Mouse (Mus musculus): Measurements from ENCODE around the gene Marc2. TPM values are rescaled to one million over a fixed set of nuclear protein-coding genes. Genes with fewer than 3 reads are reported as not detected.

Marc2 gene
- polyA plus RNA-seq, 1 experiment from 2014 or later, result 106 TPM

DNA sequence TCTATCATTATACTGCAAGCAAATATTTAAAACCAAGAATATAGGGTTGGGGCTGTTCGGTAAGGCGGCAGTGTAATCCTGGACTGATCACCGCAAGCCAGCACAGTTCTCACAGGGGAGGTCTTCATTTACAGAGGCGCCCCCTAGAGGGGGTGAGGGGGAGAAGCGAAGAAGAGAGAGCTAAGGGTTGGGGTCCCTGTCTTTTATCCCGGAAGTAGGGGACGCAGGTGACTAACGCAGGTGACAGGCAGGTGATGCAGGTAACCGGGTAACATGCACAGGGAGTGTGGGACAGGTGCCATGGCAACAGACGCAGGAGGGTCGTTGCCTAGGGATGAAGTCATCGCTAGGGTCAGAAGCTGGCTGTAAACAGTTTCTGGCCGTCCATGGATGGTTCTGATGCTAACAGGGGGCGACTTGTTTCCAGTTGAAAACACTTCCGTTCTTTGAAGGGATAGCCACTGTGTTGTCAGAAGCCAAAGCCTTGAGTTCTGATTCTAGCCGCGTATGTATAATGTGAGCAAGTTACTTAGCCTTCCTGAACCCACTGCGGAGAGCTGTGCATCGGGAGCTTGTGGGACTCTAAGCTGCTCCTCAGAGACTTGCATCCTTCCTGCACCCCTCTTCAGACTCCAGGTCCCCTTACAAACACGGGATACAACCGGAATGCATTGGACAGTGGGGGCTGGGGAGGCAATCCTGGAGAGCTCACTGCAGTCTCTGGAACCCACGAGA is 69.0 kb downstream of the Marc2 start:
- H3K9me3 ChIP-seq (ENCODE audit: control insufficient read depth, low read length), result no peaks in the 10 kb centered on the region
- no peak overlapping the region for H3K4me2 ChIP-seq (ENCODE audit: low read length)
- H3K4me1 ChIP-seq (replicated peaks; ENCODE audit: control insufficient read depth, insufficient read depth, low read length), result no peaks in the 10 kb centered on the region
- H3K27ac ChIP-seq (ENCODE audit: low read length), result no peak overlapping the region
- WGBS, result 30% methylated on average over 22 of the region's 22 CpGs
- no peak overlapping the region for H3K9ac ChIP-seq (replicated peaks; ENCODE audit: low read depth, low read length)
- no peak for ATAC-seq
- no peak overlapping the region for H3K4me3 ChIP-seq (replicated peaks; ENCODE audit: low read length)
- no peaks in the 10 kb centered on the region for H3K36me3 ChIP-seq (ENCODE audit: control insufficient read depth, insufficient read depth)
- no peaks in the 10 kb centered on the region for H3K27me3 ChIP-seq (replicated peaks; ENCODE audit: control insufficient read depth, insufficient read depth, low read length)

DNA sequence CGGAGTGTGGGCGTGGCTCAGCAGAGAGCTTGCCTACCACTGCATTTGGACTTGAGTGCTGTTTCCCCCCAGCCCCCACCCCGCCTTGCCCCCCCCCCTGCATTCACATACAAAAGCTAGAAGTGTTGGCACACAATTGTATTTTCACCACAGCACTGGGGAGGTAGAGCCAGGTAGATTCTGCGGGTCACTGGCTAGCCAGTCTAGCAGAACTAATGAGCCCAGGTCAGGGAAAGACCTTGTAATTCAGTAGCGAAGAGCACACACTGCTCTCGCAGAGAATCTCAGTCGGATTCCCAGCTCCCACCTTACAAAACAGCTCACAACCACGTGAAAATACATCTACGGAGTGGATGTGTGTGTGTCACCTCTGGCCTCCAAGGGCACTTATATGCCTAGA is 71.0 kb downstream of the Marc2 start:
- 53% methylated on average over 9 of the region's 9 CpGs for WGBS
- ATAC-seq, result no peak
- no peaks in the 10 kb centered on the region for H3K36me3 ChIP-seq (ENCODE audit: control insufficient read depth, insufficient read depth)

DNA sequence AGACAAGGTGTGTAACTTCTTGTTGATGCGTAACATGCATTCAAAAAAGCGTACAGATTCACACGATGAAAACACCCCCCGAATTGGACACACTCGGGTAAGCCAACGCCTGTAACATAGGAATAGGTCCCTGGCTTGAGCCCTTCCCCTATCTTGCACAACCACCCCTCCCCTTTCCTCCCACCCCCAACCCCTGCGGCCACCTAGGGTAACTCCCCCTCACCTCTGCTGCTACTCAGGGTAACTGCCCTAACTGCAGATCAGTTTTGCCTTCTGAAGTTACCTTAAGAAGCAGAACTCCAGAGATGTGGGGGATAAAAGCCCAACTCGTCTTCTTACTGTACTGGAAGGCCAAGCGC is 74.4 kb downstream of the Marc2 start:
- ATAC-seq, result no peak
- H3K4me2 ChIP-seq (ENCODE audit: low read length), result 0 out of 2 replicates have a peak overlapping the region, but pooled peaks have one; percentile 11

More for the DNA sequence above, 71.0 kb downstream of the Marc2 start:
- Histone ChIP-seq H3K4me2 (ENCODE audit: low read length) (no peak overlapping the region), H3K4me3 (replicated peaks; ENCODE audit: low read length) (no peak overlapping the region), H3K9me3 (ENCODE audit: control insufficient read depth, low read length) (no peaks in the 10 kb centered on the region), H3K4me1 (replicated peaks; ENCODE audit: control insufficient read depth, insufficient read depth, low read length) (peaks cover 4% of the 10 kb centered on the region; the same call in 1 of the 2 replicates), H3K27ac (ENCODE audit: low read length) (no peak overlapping the region), H3K27me3 (replicated peaks; ENCODE audit: control insufficient read depth, insufficient read depth, low read length) (no peaks in the 10 kb centered on the region), H3K9ac (replicated peaks; ENCODE audit: low read depth, low read length) (no peak overlapping the region)

DNA sequence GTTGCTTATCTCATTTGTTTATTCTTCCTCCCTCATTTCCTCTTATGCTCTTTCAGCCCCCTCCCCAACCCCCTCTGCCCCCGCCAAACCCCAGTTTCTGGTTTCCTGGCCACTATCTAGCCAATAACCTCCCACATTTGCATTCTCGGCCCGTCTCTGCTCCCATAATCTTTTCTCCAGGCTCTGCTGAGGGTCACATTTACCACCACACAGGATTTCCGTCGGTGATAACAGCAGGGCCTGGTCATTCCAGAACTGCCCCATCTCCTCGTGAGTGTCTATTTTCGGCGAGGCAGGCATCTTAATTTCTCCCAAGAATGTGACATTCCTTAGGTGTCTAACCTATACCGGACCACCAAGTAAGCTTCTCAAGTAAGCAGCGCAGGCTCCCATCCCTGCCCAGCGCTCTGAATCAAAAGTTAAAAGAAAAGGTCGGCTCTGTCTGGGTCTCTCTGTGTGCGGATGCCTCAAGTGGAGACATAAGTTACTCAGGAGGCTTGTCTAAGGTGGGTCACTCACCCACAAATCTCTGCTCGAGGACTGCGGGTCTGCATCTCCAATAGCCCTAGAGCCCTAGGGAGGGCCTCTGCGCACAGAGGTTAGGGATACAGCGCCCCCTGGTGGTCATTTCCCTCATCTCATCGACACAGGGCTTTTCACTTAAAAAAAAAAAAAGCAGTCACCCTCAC is 74.9 kb downstream of the Marc2 start:
- H3K4me1 ChIP-seq (replicated peaks; ENCODE audit: control insufficient read depth, insufficient read depth, low read length), result peaks cover 4% of the 10 kb centered on the region; the same call in 1 of the 2 replicates
- no peaks in the 10 kb centered on the region for H3K9me3 ChIP-seq (ENCODE audit: control insufficient read depth, low read length)
- no peaks in the 10 kb centered on the region for H3K27me3 ChIP-seq (replicated peaks; ENCODE audit: control insufficient read depth, insufficient read depth, low read length)
- peak; percentile 47; the same call in 1 of the 2 replicates for ATAC-seq
- no peaks in the 10 kb centered on the region for H3K36me3 ChIP-seq (ENCODE audit: control insufficient read depth, insufficient read depth)
- H3K9ac ChIP-seq (replicated peaks; ENCODE audit: low read depth, low read length), result no peak overlapping the region
- WGBS, result 26% methylated on average over 18 of the region's 18 CpGs
- H3K27ac ChIP-seq (ENCODE audit: low read length), result no peak overlapping the region
- H3K4me3 ChIP-seq (replicated peaks; ENCODE audit: low read length), result no peak overlapping the region
- H3K4me2 ChIP-seq (ENCODE audit: low read length), result 0 out of 2 replicates have a peak overlapping the region, but pooled peaks have one; percentile 6

More for the DNA sequence above, 74.4 kb downstream of the Marc2 start:
- H3K27ac ChIP-seq (ENCODE audit: low read length), result no peak overlapping the region
- no peaks in the 10 kb centered on the region for H3K27me3 ChIP-seq (replicated peaks; ENCODE audit: control insufficient read depth, insufficient read depth, low read length)
- H3K36me3 ChIP-seq (ENCODE audit: control insufficient read depth, insufficient read depth), result no peaks in the 10 kb centered on the region
- WGBS, result 8% methylated on average over 9 of the region's 9 CpGs
- no peak overlapping the region for H3K4me3 ChIP-seq (replicated peaks; ENCODE audit: low read length)
- H3K9ac ChIP-seq (replicated peaks; ENCODE audit: low read depth, low read length), result no peak overlapping the region
- no peaks in the 10 kb centered on the region for H3K9me3 ChIP-seq (ENCODE audit: control insufficient read depth, low read length)
- peaks cover 4% of the 10 kb centered on the region; the same call in 1 of the 2 replicates for H3K4me1 ChIP-seq (replicated peaks; ENCODE audit: control insufficient read depth, insufficient read depth, low read length)

DNA sequence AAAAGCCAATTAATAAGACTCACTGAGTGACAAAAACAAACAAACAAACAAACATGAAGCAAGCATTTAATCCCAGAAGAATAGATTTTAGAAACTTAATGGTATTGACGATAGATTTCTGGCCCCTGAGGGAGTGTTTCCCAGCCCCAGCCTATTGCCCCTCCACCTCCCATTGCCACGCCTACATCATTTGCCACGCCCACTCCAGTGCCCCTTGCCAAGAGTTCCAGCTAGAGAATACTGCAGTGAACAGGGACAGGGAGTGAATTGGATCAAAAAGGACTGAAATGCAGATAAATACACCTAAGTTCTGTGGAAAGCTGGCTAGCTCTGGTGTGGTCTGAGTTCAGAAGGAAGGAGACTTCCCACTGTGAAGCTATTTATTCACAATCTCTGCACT is 82.4 kb downstream of the Marc2 start:
- 54% methylated on average over 3 of the region's 3 CpGs for WGBS
- Histone ChIP-seq H3K27me3 (replicated peaks; ENCODE audit: control insufficient read depth, insufficient read depth, low read length) (no peaks in the 10 kb centered on the region), H3K36me3 (ENCODE audit: control insufficient read depth, insufficient read depth) (no peaks in the 10 kb centered on the region), H3K4me2 (ENCODE audit: low read length) (no peak overlapping the region), H3K4me1 (replicated peaks; ENCODE audit: control insufficient read depth, insufficient read depth, low read length) (no peaks in the 10 kb centered on the region), H3K9ac (replicated peaks; ENCODE audit: low read depth, low read length) (no peak overlapping the region), H3K4me3 (replicated peaks; ENCODE audit: low read length) (no peak overlapping the region), H3K9me3 (ENCODE audit: control insufficient read depth, low read length) (no peaks in the 10 kb centered on the region), H3K27ac (ENCODE audit: low read length) (no peak overlapping the region)
- ATAC-seq, result no peak

MicroRNAs within 50 kb of the gene (microRNA counts, 519-probe panel; counts per million panel counts)
- 3,043 counts per million, percentile 78 among the panel's probes with 10 or more counts for microRNA mmu-miR-1981

Small RNA genes lying within 50 kb of the gene (microRNA-seq; reads per million reads assigned to microRNA genes)
- 46.8 reads per million, percentile 43 among the genes with 10 or more reads in this experiment for gene Mir1981

Other genes starting within 250 kb of the Marc2 start
- 1.8 and 2.1 TPM in 2 replicates for gene Hlx, start 113.8 kb downstream of the Marc2 start, polyA plus RNA-seq (2015; fragmentation: Nextera tagmentation; extraction: Ambion mirVana)
- 0.12 TPM in 1 of 2 replicates, not detected in the other for gene Marc1, start 35.1 kb downstream of the Marc2 start, polyA plus RNA-seq (2015; fragmentation: Nextera tagmentation; extraction: Ambion mirVana)
- 0.92 and 1.3 TPM in 2 replicates for gene C130074G19Rik, start 36.8 kb upstream of the Marc2 start, polyA plus RNA-seq (2015; fragmentation: Nextera tagmentation; extraction: Ambion mirVana)
- gene Mark1, start 153.1 kb upstream of the Marc2 start, polyA plus RNA-seq (2015; fragmentation: Nextera tagmentation; extraction: Ambion mirVana), result 12.9 and 15.0 TPM in 2 replicates